In the genomic region with DNA sequence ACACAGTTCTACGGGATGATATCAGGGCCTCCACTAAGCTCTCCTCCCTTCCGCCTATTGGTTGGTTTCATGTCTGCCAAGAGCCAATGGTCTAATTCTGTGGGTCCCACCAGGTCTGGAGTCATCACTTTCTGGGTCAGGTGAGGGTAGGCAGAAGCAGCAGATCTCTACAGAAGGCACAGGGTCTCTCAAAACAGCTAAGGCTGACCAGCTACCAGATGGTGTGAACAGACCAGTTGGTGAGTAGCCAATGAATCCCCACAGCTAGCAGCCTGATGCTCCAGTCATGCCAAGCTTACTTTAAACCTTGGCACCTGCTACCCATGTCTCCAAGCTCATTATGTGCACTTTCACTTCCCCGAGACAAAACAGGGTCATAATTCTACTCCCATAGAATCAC, we compare ENCODE assay signal across 19 mouse cellular contexts.
DNase-seq lines count a peak whose midpoint lies in the region; TF ChIP-seq lines count a peak whose summit lies in the region.
"Had no signal": no experiment of that assay in that cellular context is flagged by ENCODE, and none has a peak within 500 bp of the region (broad histone marks: within the 10 kb centered on the region; RNA-seq: fewer than 3 reads in every experiment).

No protein-coding gene starts in this region.

- H3K4me3 ChIP-seq in gastrocnemius, adult 2 months, result no peak overlapping the region
- no peak overlapping the region for H3K4me3 ChIP-seq in cerebellum, adult 2 months (replicated peaks; ENCODE audit: insufficient read depth, low read depth, low read length)
- H3K4me3 ChIP-seq: embryonic facial prominence, embryonic 10.5 days; heart, embryonic 10.5 days; kidney, embryonic 15.5 days; limb, embryonic 15.5 days; megakaryocyte, embryonic 14.5 days had no signal

- TF ChIP-seq CTCF in gastrocnemius, adult 2 months (IDR thresholded peaks at IDR 0.05), result no peak
- TF ChIP-seq CTCF in cerebellum, adult 2 months (IDR thresholded peaks at IDR 0.05; ENCODE audit: borderline replicate concordance, insufficient read depth, low read depth, low read length), result no peak

- no peak for DNase-seq in gastrocnemius, adult 2 months
- DNase-seq in gastrocnemius, postnatal 14 days, result no peak
- DNase-seq in left cerebral cortex, postnatal 4 days, result peak; percentile 76
- no peak for DNase-seq in left cerebral cortex, postnatal 10 days (ENCODE audit: extremely low spot score in 1 of 2, low spot score in 2 of 2)
- peak; percentile 89 to 96 for DNase-seq in cerebellum, adult 2 months
- DNase-seq in cerebellum, postnatal 25 days, result peak; percentile 86 to 89
- DNase-seq in embryo, embryonic 11 days, result no peak
- DNase-seq in layer of hippocampus, postnatal 10 days (ENCODE audit: low spot score in 2 of 2), result no peak
- DNase-seq: adrenal gland, postnatal 25 days; forebrain, postnatal 0 days; heart, postnatal 4 days; kidney, postnatal 4 days; lung, embryonic 14.5 days had no signal

- H3K4me1 ChIP-seq in cerebellum, adult 2 months (ENCODE audit: control insufficient read depth, insufficient read depth, low read length), result peaks cover 29% of the 10 kb centered on the region
- H3K4me1 ChIP-seq: heart, embryonic 10.5 days; kidney, embryonic 15.5 days; limb, embryonic 15.5 days had no signal

- H3K27me3 ChIP-seq in cerebellum, adult 2 months (ENCODE audit: control insufficient read depth, insufficient read depth, low read length), result no peaks in the 10 kb centered on the region
- H3K27me3 ChIP-seq: kidney, embryonic 15.5 days; limb, embryonic 15.5 days had no signal

- intact Hi-C loops in gastrocnemius, adult 2 months (cut with DNase I), result no loop called here
- intact Hi-C loops in gastrocnemius, postnatal 14 days (cut with DNase I; ENCODE audit: low total_unique reads), result loop anchor here (10.0 kb wide), 1 partner anchor 653 kb away; no protein-coding TSS in a partner anchor
- intact Hi-C loops in left cerebral cortex, postnatal 4 days (cut with DNase I), result no loop called here
- intact Hi-C loops in left cerebral cortex, postnatal 10 days (cut with DNase I), result no loop called here

- no peak for TF ChIP-seq POLR2A in cerebellum, adult 2 months (IDR thresholded peaks at IDR 0.05; ENCODE audit: borderline replicate concordance, insufficient read depth, low read length)

- WGBS in cerebellum, adult 2 months, result 13% methylated on average over 3 of the region's 3 CpGs

- H3K27ac ChIP-seq in gastrocnemius, adult 2 months, result 0 out of 2 replicates have a peak overlapping the region, but pooled peaks have one; percentile 5
- H3K27ac ChIP-seq in cerebellum, adult 2 months (ENCODE audit: insufficient read depth, low read length), result peak overlapping the region; percentile 89; the same call in 1 of the 2 replicates
- H3K27ac ChIP-seq: embryonic facial prominence, embryonic 10.5 days; heart, embryonic 10.5 days; kidney, embryonic 15.5 days; limb, embryonic 15.5 days; liver, embryonic 14.5 days had no signal

Comparison
In these comparisons a context has a peak if more than half of its experiments do, and no peak if none do; other contexts are left out.
1. DNase-seq: peak in left cerebral cortex, postnatal 4 days (single experiment), cerebellum, adult 2 months (2 of 2) and cerebellum, postnatal 25 days (2 of 2); none in gastrocnemius, adult 2 months (single experiment), gastrocnemius, postnatal 14 days (single experiment), left cerebral cortex, postnatal 10 days (0 of 2), embryo, embryonic 11 days (single experiment) and layer of hippocampus, postnatal 10 days (0 of 2).